Mouse (Mus musculus): Measurements from ENCODE around the gene Tbc1d10b. TPM values are rescaled to one million over a fixed set of nuclear protein-coding genes. Genes with fewer than 3 reads are reported as not detected.

The Tbc1d10b gene
- total RNA-seq, 2 experiments from 2014 or later = 25.5 to 41.0 TPM

DNA sequence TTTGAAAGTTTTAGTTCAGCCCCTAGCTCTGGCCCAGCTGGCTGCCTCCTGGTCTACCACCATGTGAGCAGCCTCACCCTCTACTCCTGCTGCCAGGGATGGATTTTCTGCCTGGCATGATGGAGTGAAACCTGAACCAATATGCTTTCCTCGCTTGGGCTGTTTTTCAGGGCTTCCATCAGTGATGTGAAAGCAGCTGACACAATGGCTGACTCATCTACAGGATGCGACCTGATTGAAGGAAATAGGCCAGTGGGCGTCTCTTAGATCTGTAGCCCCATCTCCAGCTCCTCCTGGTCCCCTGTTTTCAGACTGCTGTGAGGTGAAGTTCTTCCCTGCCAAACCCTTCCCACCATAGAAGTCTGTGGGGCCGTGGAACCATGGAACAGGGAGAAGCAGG, 31.3 kb downstream of the Tbc1d10b start:
- ATAC-seq (replicated peaks; ENCODE audit: low FRiP score, low TSS enrichment, poor library complexity, severe bottlenecking) = no peak

- ATAC-seq (replicated peaks; ENCODE audit: low FRiP score, low TSS enrichment, poor library complexity, severe bottlenecking) = no peak
Observed at GRCm38 (mm10) chr7:127166501-127166900, 41.8 kb downstream of the Tbc1d10b start.

DNA sequence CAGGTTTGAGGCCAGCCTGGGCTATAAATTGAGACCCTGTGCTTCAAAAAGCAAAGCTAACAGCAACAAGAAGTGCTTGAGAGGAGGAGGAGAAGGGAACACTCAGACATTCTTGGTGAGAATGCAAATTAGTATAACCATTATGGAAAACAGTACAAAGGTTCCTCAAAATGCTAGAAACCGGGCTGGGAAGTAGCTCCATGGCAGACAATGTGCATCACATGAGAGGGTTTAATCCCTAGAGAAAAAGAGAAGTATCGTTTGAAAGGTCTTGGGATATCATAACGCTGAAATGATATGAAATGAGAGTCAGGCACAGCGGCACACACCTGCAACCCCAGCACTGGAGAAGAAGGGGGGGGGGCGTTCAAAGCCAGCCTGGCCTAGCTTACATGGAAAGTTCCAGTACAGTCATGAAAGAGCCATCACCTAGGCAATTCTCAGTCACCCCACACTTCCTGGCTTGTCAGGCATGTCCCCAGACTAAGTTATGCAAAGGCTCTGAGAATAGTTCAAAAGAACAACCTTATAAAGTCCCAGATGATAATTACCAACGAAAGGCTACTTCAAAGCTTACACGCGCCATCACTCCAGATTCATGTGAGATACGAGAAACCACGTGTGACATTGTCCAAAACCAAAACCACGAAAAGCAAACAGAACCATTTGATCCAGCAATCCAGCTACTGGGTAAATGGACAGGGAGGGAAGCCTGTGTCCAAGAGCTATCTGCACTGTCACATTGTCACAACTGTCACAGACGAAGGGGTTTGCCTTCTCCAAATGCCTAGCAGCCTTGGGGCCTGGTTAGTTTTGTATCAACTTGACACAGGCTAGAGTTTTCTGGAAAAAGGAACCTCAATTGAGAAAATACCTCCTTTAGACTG, 42.4 kb downstream of the Tbc1d10b start:
- no peak for ATAC-seq (replicated peaks; ENCODE audit: low FRiP score, low TSS enrichment, poor library complexity, severe bottlenecking)

DNA sequence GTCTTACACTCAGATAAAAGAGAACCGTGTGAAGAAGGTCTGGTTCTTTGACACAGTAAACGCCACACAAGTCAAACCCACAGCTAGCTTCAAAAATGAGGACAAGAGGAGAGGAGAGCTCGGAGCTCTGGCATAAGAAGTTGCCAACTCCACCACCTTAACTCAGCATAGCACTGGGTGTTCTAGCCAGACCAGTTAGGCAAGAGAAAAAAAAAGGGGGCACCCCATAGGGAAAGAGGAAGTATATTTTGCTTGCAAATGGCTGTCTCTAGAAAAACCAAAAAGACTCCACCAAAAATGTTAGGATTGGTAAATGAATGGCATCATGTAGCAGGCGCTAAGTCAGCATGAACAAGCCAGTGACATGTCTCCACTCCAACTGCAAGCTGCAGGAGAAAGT, 44.3 kb downstream of the Tbc1d10b start:
- no peak for ATAC-seq (replicated peaks; ENCODE audit: low FRiP score, low TSS enrichment, poor library complexity, severe bottlenecking)

DNA sequence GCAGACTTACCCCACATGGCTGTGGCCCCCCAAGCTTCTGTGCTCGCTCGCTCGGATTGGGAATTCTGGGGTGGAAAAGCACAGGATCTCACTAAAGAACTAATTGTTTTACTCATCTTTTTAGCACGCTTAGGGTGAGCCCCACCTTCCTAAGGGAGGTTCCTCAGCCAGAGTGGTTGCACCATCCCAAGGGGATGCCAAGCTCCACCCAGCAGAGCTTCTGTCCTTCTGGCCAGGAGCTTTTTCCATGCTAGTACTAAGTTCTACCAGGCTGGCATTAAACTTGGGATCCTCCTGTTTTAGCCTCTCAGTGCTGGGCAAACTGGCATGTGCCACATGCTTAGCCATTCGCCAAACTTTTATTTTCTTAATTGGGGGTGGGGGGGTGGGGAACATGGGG, 45.7 kb downstream of the Tbc1d10b start:
- ATAC-seq (replicated peaks; ENCODE audit: low FRiP score, low TSS enrichment, poor library complexity, severe bottlenecking) = no peak

DNA sequence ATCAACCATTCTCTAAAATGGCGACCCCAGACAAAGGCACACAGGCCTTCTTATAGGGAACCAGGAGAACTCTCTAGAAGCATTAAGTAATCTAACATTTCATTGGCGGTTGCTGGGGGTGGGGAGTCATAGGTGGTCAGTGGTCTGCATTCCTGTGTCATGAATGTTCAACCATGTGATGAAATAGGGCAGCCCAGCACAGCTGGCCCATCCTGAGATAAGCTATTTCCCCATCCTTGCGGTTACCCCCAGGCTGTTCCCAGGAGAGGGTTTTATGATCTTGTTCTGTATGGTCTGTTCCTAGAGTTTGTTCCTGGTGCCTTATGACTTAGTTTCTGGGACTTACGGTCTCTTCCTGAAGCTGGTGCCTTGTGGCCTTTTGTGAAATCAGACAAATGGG, 50.7 kb downstream of the Tbc1d10b start:
- no peak for ATAC-seq (replicated peaks; ENCODE audit: low FRiP score, low TSS enrichment, poor library complexity, severe bottlenecking)

- ATAC-seq (replicated peaks; ENCODE audit: low FRiP score, low TSS enrichment, poor library complexity, severe bottlenecking) = no peak
Observed at GRCm38 (mm10) chr7:127153477-127153876, 54.8 kb downstream of the Tbc1d10b start.

GRCm38 (mm10) chr7:127152464-127152863, 55.8 kb downstream of the Tbc1d10b start:
- no peak for ATAC-seq (replicated peaks; ENCODE audit: low FRiP score, low TSS enrichment, poor library complexity, severe bottlenecking)

DNA sequence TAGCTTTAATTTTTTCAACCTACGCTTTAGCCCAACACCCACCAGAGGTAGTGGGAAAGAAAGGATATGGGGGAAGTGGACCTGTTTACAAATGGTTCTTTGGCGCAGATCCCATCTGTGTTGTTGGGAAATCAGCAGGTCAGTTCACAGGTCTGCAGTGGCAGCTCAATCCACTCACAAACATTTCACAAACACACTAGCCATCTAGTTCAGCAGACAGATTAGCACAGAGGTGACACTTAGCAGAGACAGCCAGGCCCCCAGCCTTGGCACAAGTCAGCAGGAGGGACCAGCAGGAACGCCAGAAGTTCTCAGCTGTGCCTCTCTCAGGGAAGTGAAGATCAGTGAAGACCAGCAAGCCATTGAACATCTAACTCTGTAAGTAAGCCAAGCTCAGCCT, 60.4 kb downstream of the Tbc1d10b start:
- no peak for ATAC-seq (replicated peaks; ENCODE audit: low FRiP score, low TSS enrichment, poor library complexity, severe bottlenecking)

Other genes starting within 250 kb of the Tbc1d10b start
- gene Cdipt, start 232.6 kb downstream of the Tbc1d10b start, total RNA-seq (2014; fragmentation: Nextera tagmentation) = 61.3 and 70.2 TPM in 2 replicates
- 31.8 and 49.8 TPM in 2 replicates for gene Cdipt, start 232.6 kb downstream of the Tbc1d10b start, total RNA-seq (2017)
- not detected in 2 replicates for gene Cdiptos, start 232.4 kb downstream of the Tbc1d10b start, total RNA-seq (2014; fragmentation: Nextera tagmentation)
- 0.23 TPM in 1 of 2 replicates, not detected in the other for gene Cdiptos, start 232.4 kb downstream of the Tbc1d10b start, total RNA-seq (2017)
- gene Mvp, start 193.8 kb downstream of the Tbc1d10b start, total RNA-seq (2014; fragmentation: Nextera tagmentation) = 5.6 and 7.9 TPM in 2 replicates
- 13.5 and 19.7 TPM in 2 replicates for gene Mvp, start 193.8 kb downstream of the Tbc1d10b start, total RNA-seq (2017)
- gene Pagr1b, start 192.0 kb downstream of the Tbc1d10b start, total RNA-seq (2014; fragmentation: Nextera tagmentation) = 0.66 TPM in 1 of 2 replicates, not detected in the other
- 4.5 and 8.7 TPM in 2 replicates for gene Pagr1b, start 192.0 kb downstream of the Tbc1d10b start, total RNA-seq (2017)
- 62.5 and 66.9 TPM in 2 replicates for gene Pagr1a, start 191.1 kb downstream of the Tbc1d10b start, total RNA-seq (2014; fragmentation: Nextera tagmentation)
- 24.5 TPM in 1 of 2 replicates, not detected in the other for gene Pagr1a, start 191.1 kb downstream of the Tbc1d10b start, total RNA-seq (2017)
- gene Gm42742, start 187.4 kb downstream of the Tbc1d10b start, total RNA-seq (2014; fragmentation: Nextera tagmentation) = 0.47 and 3.3 TPM in 2 replicates
- 22.6 TPM in 1 of 2 replicates, not detected in the other for gene Gm42742, start 187.4 kb downstream of the Tbc1d10b start, total RNA-seq (2017)
- 0.74 and 2.0 TPM in 2 replicates for gene Prrt2, start 187.3 kb downstream of the Tbc1d10b start, total RNA-seq (2014; fragmentation: Nextera tagmentation)
- gene Prrt2, start 187.3 kb downstream of the Tbc1d10b start, total RNA-seq (2017) = 0.80 and 2.3 TPM in 2 replicates
- 256 and 270 TPM in 2 replicates for gene Maz, start 181.4 kb downstream of the Tbc1d10b start, total RNA-seq (2014; fragmentation: Nextera tagmentation)
- gene Maz, start 181.4 kb downstream of the Tbc1d10b start, total RNA-seq (2017) = 54.2 and 70.0 TPM in 2 replicates
- gene Kif22, start 166.0 kb downstream of the Tbc1d10b start, total RNA-seq (2014; fragmentation: Nextera tagmentation) = 68.1 and 120 TPM in 2 replicates
- gene Kif22, start 166.0 kb downstream of the Tbc1d10b start, total RNA-seq (2017) = 56.1 and 67.7 TPM in 2 replicates
- gene Zg16, start 121.1 kb downstream of the Tbc1d10b start, total RNA-seq (2014; fragmentation: Nextera tagmentation) = 61.9 and 97.7 TPM in 2 replicates
- gene Zg16, start 121.1 kb downstream of the Tbc1d10b start, total RNA-seq (2017) = 27.8 and 47.2 TPM in 2 replicates
- gene AI467606, start 117.1 kb downstream of the Tbc1d10b start, total RNA-seq (2014; fragmentation: Nextera tagmentation) = 17.6 and 18.5 TPM in 2 replicates
- gene AI467606, start 117.1 kb downstream of the Tbc1d10b start, total RNA-seq (2017) = 14.2 and 17.9 TPM in 2 replicates
- 4.4 and 8.2 TPM in 2 replicates for gene Qprt, start 86.2 kb downstream of the Tbc1d10b start, total RNA-seq (2014; fragmentation: Nextera tagmentation)
- gene Qprt, start 86.2 kb downstream of the Tbc1d10b start, total RNA-seq (2017) = 1.7 and 5.3 TPM in 2 replicates
- gene Spn, start 70.6 kb downstream of the Tbc1d10b start, total RNA-seq (2014; fragmentation: Nextera tagmentation) = 134 and 142 TPM in 2 replicates
- gene Spn, start 70.6 kb downstream of the Tbc1d10b start, total RNA-seq (2017) = 294 and 351 TPM in 2 replicates
- gene Cd2bp2, start 12.4 kb downstream of the Tbc1d10b start, total RNA-seq (2014; fragmentation: Nextera tagmentation) = 49.6 and 54.8 TPM in 2 replicates
- gene Cd2bp2, start 12.4 kb downstream of the Tbc1d10b start, total RNA-seq (2017) = 51.8 and 63.3 TPM in 2 replicates
- 36.1 and 48.6 TPM in 2 replicates for gene Mylpf, start 422 bp upstream of the Tbc1d10b start, total RNA-seq (2014; fragmentation: Nextera tagmentation)
- 22.2 and 30.8 TPM in 2 replicates for gene Mylpf, start 422 bp upstream of the Tbc1d10b start, total RNA-seq (2017)
- gene Zfp553, start 24.6 kb upstream of the Tbc1d10b start, total RNA-seq (2014; fragmentation: Nextera tagmentation) = 17.0 and 18.3 TPM in 2 replicates
- 22.7 and 31.7 TPM in 2 replicates for gene Zfp553, start 24.6 kb upstream of the Tbc1d10b start, total RNA-seq (2017)
- gene Sept1, start 24.7 kb upstream of the Tbc1d10b start, total RNA-seq (2014; fragmentation: Nextera tagmentation) = 41.3 and 47.7 TPM in 2 replicates
- 24.8 and 25.5 TPM in 2 replicates for gene Sept1, start 24.7 kb upstream of the Tbc1d10b start, total RNA-seq (2017)
- gene Zfp771, start 35.8 kb upstream of the Tbc1d10b start, total RNA-seq (2014; fragmentation: Nextera tagmentation) = 15.1 and 16.6 TPM in 2 replicates
- 13.6 and 14.1 TPM in 2 replicates for gene Zfp771, start 35.8 kb upstream of the Tbc1d10b start, total RNA-seq (2017)
- gene Dctpp1, start 52.2 kb upstream of the Tbc1d10b start, total RNA-seq (2014; fragmentation: Nextera tagmentation) = 61.0 and 138 TPM in 2 replicates
- 44.5 and 48.2 TPM in 2 replicates for gene Dctpp1, start 52.2 kb upstream of the Tbc1d10b start, total RNA-seq (2017)
- gene Sephs2, start 65.6 kb upstream of the Tbc1d10b start, total RNA-seq (2014; fragmentation: Nextera tagmentation) = 61.7 and 74.2 TPM in 2 replicates
- 115 and 130 TPM in 2 replicates for gene Sephs2, start 65.6 kb upstream of the Tbc1d10b start, total RNA-seq (2017)
- gene Itgal, start 87.8 kb upstream of the Tbc1d10b start, total RNA-seq (2014; fragmentation: Nextera tagmentation) = 5.5 and 11.4 TPM in 2 replicates
- gene Itgal, start 87.8 kb upstream of the Tbc1d10b start, total RNA-seq (2017) = 2.6 and 4.6 TPM in 2 replicates
- 3.5 and 8.4 TPM in 2 replicates for gene Zfp768, start 137.1 kb upstream of the Tbc1d10b start, total RNA-seq (2014; fragmentation: Nextera tagmentation)
- 3.0 and 4.4 TPM in 2 replicates for gene Zfp768, start 137.1 kb upstream of the Tbc1d10b start, total RNA-seq (2017)
- 7.7 and 8.3 TPM in 2 replicates for gene Zfp747, start 167.6 kb upstream of the Tbc1d10b start, total RNA-seq (2014; fragmentation: Nextera tagmentation)
- 4.0 and 10.9 TPM in 2 replicates for gene Zfp747, start 167.6 kb upstream of the Tbc1d10b start, total RNA-seq (2017)
- 2.3 and 4.0 TPM in 2 replicates for gene 9130019O22Rik, start 178.7 kb upstream of the Tbc1d10b start, total RNA-seq (2014; fragmentation: Nextera tagmentation)
- 3.6 and 4.8 TPM in 2 replicates for gene 9130019O22Rik, start 178.7 kb upstream of the Tbc1d10b start, total RNA-seq (2017)
- 3.1 and 8.6 TPM in 2 replicates for gene E430018J23Rik, start 185.2 kb upstream of the Tbc1d10b start, total RNA-seq (2014; fragmentation: Nextera tagmentation)
- 7.8 TPM in 2 replicates for gene E430018J23Rik, start 185.2 kb upstream of the Tbc1d10b start, total RNA-seq (2017)
- gene Zfp764, start 198.4 kb upstream of the Tbc1d10b start, total RNA-seq (2014; fragmentation: Nextera tagmentation) = 1.8 and 6.5 TPM in 2 replicates
- gene Zfp764, start 198.4 kb upstream of the Tbc1d10b start, total RNA-seq (2017) = 3.7 and 4.2 TPM in 2 replicates
- gene Zfp688, start 213.6 kb upstream of the Tbc1d10b start, total RNA-seq (2014; fragmentation: Nextera tagmentation) = 6.9 and 14.9 TPM in 2 replicates
- 6.8 and 11.2 TPM in 2 replicates for gene Zfp688, start 213.6 kb upstream of the Tbc1d10b start, total RNA-seq (2017)
- 3.6 and 5.8 TPM in 2 replicates for gene Zfp689, start 240.7 kb upstream of the Tbc1d10b start, total RNA-seq (2014; fragmentation: Nextera tagmentation)
- 2.0 and 2.5 TPM in 2 replicates for gene Zfp689, start 240.7 kb upstream of the Tbc1d10b start, total RNA-seq (2017)

Measured in megakaryocyte-erythroid progenitor cell, adult 5-6 weeks (primary cell).